Mouse (Mus musculus) limb, embryonic 13.5 days (tissue): Measurements from ENCODE around the gene Serhl. TPM values are rescaled to one million over a fixed set of nuclear protein-coding genes. Genes with fewer than 3 reads are reported as not detected.
A peak's percentile ranks its signal among the peaks of the same experiment; 100 is the strongest.

Source experiments
- ATAC-seq: fragments of 200-750 bp; cut with Nextera tagmentation; 2 replicates; pipeline ENCODE4 v1.8.0; 2017; ENCODE audit warnings: low read depth, moderate number of reproducible peaks, moderate TSS enrichment; ENCODE audit not compliant: low FRiP score
- H3K27ac ChIP-seq: fragments of 300-500 bp; sonication (generic); 2 replicates; pipeline ENCODE4 v1.5.1; 2015; ENCODE audit warnings: inconsistent platforms, mild to moderate bottlenecking, moderate library complexity
- H3K27me3 ChIP-seq: fragments of 300-500 bp; sonication (generic); 2 replicates; pipeline ENCODE4 v1.6.1; 2015; ENCODE audit warnings: mild to moderate bottlenecking, inconsistent platforms
- H3K36me3 ChIP-seq: fragments of 300-500 bp; sonication (generic); 2 replicates; pipeline ENCODE4 v1.6.1; 2015; ENCODE audit warnings: inconsistent platforms, mild to moderate bottlenecking, moderate library complexity
- H3K4me1 ChIP-seq: fragments of 300-500 bp; sonication (generic); 2 replicates; pipeline ENCODE4 v1.6.1; 2015; ENCODE audit warnings: inconsistent platforms
- H3K4me2 ChIP-seq: fragments of 300-500 bp; sonication (generic); replicated peaks from 2 replicates; pipeline ENCODE4 v1.6.1; 2015; ENCODE audit warnings: inconsistent platforms, mild to moderate bottlenecking, moderate library complexity
- H3K4me3 ChIP-seq: fragments of 300-500 bp; sonication (generic); 2 replicates; pipeline ENCODE4 v1.5.1; 2015; ENCODE audit warnings: moderate library complexity, mild to moderate bottlenecking, inconsistent platforms
- H3K9ac ChIP-seq: fragments of 300-500 bp; sonication (generic); 2 replicates; pipeline ENCODE4 v1.6.1; 2015; ENCODE audit warnings: mild to moderate bottlenecking, inconsistent platforms
- H3K9me3 ChIP-seq: fragments of 300-500 bp; sonication (generic); 2 replicates; pipeline ENCODE4 v1.6.1; 2016; ENCODE audit warnings: inconsistent platforms
- WGBS: fragments of 180-500 bp; shearing (Covaris S2); methylation state at CpG from one replicate; pipeline ENCODE4 v1.1.7; 2015; 5-methylcytosine and 5-hydroxymethylcytosine counted together
- polyA plus RNA-seq: library from polyadenylated mRNA; unstranded; fragments of >200 nt; fragmentation: Nextera tagmentation; extraction: Ambion mirVana; gene quantifications from 2 replicates; pipeline ENCODE4 v1.2.1, GENCODE M21; 2015

The Serhl gene
- polyA plus RNA-seq, 1 experiment from 2014 or later: 58.9 TPM

DNA sequence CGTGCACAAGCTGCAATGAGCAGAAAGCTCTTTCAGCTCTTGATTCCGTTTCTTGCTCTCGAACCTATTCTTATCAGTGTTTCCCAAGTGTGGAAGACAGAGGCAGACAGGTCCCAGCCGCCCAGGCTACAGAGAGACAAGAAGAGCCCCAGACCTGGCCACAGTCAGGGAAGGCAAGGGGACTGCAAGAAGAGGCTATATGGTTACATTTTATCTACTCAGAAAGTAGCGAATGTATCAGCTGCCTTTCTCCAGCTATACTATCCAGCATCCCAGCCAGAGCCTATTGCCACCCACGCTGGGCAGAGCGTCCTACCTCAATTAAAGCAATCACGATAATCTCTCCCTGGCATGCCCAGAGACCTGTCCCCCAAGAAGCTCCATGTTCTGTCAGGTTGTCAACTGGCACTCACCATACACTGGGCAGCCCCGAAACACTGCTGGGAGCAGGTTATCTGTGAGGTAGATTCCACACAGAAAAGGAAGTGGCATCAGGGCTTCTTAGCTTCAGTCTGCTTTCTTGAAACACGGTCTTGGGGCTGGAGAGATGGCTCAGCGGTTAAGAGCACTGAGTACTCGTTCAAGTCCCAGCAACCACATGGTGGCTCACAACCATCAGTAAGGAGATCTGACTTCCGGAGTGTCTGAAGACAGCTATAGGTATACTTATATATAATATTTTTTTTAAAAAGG, 2.5 kb upstream of the Serhl start:
- H3K4me2 ChIP-seq: no peak overlapping the region
- peaks cover 26% of the 10 kb centered on the region for H3K27me3 ChIP-seq
- no peak overlapping the region for H3K4me3 ChIP-seq
- H3K36me3 ChIP-seq: no peaks in the 10 kb centered on the region
- no peak overlapping the region for H3K9ac ChIP-seq
- H3K4me1 ChIP-seq: peaks cover 30% of the 10 kb centered on the region
- WGBS: 86% methylated on average over 13 of the region's 13 CpGs
- no peak for ATAC-seq
- H3K27ac ChIP-seq: no peak overlapping the region
- H3K9me3 ChIP-seq: no peaks in the 10 kb centered on the region

DNA sequence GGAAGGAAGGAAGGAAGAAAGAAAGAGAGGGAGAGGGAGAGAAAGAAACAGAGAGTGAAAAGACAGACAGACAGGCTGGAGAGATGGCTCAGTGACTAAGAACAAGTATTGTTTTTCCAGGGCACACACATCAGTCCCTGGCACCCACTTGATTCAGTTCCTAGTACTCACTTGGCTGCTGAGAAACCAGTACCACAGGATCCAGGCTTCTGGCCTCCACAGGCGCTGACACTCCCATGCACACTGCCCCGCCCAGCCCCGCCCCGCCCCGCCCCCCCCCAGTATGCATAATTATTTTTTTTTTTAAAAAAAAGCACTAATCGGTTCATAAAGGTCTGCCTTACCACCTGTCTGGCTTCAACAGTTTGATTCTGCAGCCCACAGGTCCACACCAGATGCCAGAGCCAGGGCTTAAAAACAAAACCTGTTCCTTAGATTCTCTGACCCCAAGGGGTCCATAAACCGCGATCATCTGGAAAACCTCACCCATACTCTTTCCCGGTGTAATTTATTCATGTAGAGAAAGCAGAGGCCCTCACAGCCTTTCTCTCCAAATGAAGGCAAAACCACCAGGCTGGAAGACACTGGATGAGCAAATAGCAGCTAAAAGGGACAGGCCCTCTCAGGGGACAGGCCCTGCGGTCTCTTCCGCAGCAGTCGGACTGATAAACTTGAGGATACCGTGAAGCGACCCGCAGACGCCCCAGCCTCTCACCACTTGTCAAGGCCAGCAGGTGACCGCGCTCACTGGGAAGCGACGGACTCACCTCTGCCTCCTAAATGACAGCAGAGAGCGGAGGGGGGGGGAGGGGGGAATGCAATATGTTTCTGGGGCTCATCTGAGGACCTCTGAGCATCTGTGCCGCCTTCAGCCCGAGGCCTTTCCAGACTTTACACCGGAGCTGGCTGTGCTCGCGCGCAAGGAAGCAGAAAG, 544 bp upstream of the Serhl start:
- Histone ChIP-seq H3K4me1 (peaks cover 30% of the 10 kb centered on the region), H3K27ac (peak overlapping the region; percentile 10; the same call in 1 of the 2 replicates), H3K4me2 (peak overlapping the region; percentile 43), H3K9ac (no peak overlapping the region), H3K9me3 (no peaks in the 10 kb centered on the region), H3K36me3 (no peaks in the 10 kb centered on the region), H3K27me3 (peaks cover 26% of the 10 kb centered on the region), H3K4me3 (peak overlapping the region; percentile 9; the same call in 1 of the 2 replicates)
- 3% methylated on average over 27 of the region's 27 CpGs for WGBS
- no peak for ATAC-seq

DNA sequence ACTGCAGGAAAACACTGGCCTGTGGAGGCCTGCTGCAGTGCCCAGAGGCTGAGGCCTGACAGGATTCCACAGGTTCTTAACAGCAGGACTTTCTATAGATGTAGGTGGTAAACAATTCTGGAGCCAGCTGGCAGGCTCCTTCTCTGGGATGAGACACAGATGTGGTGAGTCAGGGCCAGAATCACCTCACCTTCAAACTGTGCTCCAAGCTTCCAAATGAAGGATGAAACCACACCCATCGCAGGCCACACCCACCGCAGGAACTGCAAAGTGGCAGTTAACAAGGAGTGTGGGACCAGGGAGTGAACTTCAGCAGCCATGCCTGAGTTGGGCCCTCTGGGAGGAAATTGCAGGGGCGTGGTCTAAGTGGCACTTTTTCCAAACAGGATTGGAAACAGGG, 1.6 kb downstream of the Serhl start:
- H3K4me3 ChIP-seq: no peak overlapping the region
- peaks cover 30% of the 10 kb centered on the region for H3K4me1 ChIP-seq
- H3K9me3 ChIP-seq: no peaks in the 10 kb centered on the region
- ATAC-seq: peak; percentile 51; the same call in 1 of the 2 replicates
- no peak overlapping the region for H3K9ac ChIP-seq
- H3K4me2 ChIP-seq: no peak overlapping the region
- 34% methylated on average over 3 of the region's 3 CpGs for WGBS
- H3K27ac ChIP-seq: no peak overlapping the region
- H3K36me3 ChIP-seq: no peaks in the 10 kb centered on the region
- peaks cover 26% of the 10 kb centered on the region for H3K27me3 ChIP-seq

DNA sequence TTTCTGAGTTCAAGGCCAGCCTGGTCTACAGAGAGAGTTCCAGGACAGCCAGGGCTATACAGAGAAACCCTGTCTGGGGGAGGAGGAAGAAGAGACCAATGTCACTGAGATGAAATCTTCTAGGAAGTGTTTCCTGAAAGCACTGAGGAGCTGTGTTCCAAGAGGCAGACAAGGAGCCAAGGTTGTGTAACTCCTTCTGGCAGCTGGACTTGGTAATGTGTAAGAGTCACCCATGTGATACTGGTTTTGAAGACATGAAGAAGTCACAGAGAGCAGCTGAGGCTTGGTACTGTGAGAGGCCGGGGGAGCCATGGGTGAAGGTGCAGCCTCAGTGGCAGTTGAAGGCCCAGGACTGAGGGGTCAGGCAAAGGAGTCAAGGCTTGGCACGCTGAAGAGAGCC, 4.4 kb downstream of the Serhl start:
- no peak overlapping the region for H3K4me3 ChIP-seq
- H3K27me3 ChIP-seq: peaks cover 18% of the 10 kb centered on the region
- H3K4me1 ChIP-seq: peaks cover 20% of the 10 kb centered on the region
- H3K9ac ChIP-seq: no peak overlapping the region
- ATAC-seq: no peak
- no peak overlapping the region for H3K27ac ChIP-seq
- no peak overlapping the region for H3K4me2 ChIP-seq
- H3K9me3 ChIP-seq: no peaks in the 10 kb centered on the region
- 72% methylated on average over 2 of the region's 2 CpGs for WGBS
- H3K36me3 ChIP-seq: no peaks in the 10 kb centered on the region

DNA sequence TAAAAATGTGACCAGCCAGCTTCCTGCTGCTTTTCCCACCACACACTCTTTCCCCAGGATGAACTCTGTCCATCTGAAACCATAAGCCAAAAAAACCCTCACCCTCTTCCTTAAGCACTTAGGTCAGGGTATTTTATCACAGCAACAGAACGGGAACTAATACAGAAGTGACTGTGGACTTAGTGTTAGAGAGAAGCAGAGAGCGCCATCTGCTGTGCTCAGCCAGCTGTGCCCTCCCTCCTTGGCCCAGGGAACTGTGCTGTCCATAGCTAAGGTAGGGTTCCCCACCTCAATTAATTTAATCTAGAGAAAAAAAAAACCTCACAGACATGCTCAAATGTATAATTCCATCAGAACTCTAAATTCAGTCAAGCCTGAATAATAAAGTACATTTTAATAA, 6.6 kb downstream of the Serhl start:
- Histone ChIP-seq H3K9me3 (no peaks in the 10 kb centered on the region), H3K9ac (no peak overlapping the region), H3K4me1 (peaks cover 20% of the 10 kb centered on the region), H3K27me3 (peaks cover 11% of the 10 kb centered on the region; the same call in 1 of the 2 replicates), H3K27ac (no peak overlapping the region), H3K4me3 (no peak overlapping the region), H3K36me3 (no peaks in the 10 kb centered on the region), H3K4me2 (no peak overlapping the region)
- no peak for ATAC-seq
- WGBS: 40% methylated on average over 2 of the region's 2 CpGs

DNA sequence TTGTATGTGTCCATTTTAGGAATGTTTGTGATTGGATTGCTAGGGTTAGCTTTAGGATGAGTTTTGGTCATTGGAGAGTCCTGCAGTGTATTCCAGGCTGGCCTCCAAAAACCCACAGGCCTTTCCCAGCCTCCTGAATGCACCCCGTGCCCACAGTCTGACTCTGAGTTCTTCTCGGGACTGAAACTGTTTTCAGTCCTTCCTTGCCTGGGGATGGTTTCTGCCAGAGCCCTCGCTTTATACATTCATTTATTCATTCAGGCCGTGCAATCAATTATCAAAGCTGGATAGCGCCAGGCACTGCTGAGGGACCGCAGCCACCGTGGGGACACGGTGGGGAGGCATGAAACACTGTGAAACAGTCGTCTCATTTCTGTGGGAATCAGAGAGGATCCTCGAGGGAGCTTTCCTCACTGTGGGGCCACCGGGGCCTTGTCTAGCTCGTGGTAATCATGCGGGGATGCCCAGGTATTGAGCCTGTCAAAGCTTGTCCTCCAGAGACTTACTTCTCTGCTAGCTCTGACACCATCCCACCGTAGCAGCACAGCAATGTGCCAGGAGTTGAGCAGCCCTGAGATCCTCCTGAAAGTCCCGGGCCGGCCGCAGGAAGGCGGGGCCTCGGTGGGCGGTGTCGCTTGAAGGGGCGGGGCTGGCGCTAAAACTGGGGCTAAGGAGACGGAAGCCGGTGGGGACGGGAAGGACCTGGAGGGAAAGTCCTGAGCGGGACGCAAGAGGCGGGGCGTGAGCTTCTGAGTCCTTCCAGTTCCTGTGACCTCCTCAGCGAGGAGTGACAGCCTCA, 10.4 kb downstream of the Serhl start:
- Histone ChIP-seq H3K36me3 (no peaks in the 10 kb centered on the region), H3K9me3 (no peaks in the 10 kb centered on the region), H3K9ac (peak overlapping the region; percentile 80), H3K4me1 (peaks cover 18% of the 10 kb centered on the region), H3K27me3 (peaks cover 11% of the 10 kb centered on the region; the same call in 1 of the 2 replicates), H3K4me2 (peak overlapping the region; percentile 90), H3K4me3 (peak overlapping the region; percentile 61), H3K27ac (peak overlapping the region; percentile 55; the same call in 1 of the 2 replicates)
- ATAC-seq: peak; percentile 94
- WGBS: 3% methylated on average over 31 of the region's 31 CpGs

DNA sequence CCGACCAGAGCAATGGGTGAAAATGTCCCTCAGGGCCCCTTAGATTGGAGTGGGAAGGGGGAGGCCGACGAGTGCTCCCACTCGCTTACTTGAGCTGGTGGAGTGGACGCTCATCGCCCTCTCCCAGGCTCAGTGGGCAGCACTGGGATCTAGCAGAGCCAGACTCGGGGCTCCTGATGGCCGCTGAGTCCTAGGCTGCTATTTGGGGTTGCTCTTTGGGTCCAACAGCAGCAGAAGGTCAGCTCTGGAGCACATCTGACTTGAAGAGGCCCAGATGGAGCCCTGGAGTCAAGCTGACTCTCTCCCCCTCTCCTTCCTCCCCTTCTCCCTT, 11.0 kb downstream of the Serhl start:
- Histone ChIP-seq H3K36me3 (peaks cover 1% of the 10 kb centered on the region), H3K27ac (peak overlapping the region; percentile 55; the same call in 1 of the 2 replicates), H3K9me3 (no peaks in the 10 kb centered on the region), H3K9ac (peak overlapping the region; percentile 80), H3K4me1 (peaks cover 18% of the 10 kb centered on the region), H3K4me2 (peak overlapping the region; percentile 90), H3K4me3 (peak overlapping the region; percentile 61), H3K27me3 (peaks cover 11% of the 10 kb centered on the region; the same call in 1 of the 2 replicates)
- WGBS: 5% methylated on average over 8 of the region's 8 CpGs
- ATAC-seq: no peak; the same call in 1 of the 2 replicates

DNA sequence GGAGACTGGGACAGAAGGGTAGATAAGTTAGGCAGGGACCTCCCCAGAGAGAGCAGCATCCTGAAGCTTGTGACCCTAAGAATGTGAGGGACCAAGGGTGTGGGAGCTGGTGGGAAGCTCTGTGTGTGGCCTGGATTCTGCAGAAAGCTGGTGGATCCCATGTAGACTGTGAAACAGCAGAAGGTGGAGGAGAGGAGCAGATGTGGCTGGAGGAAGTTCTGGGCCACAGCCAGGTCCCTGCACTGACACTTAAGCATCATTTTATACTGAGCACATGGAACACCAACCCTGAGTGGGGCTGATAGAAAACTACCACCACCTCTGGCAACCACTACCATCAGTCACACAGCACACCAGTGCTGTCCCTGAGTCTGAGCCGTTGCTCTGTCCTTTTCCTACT, 13.8 kb downstream of the Serhl start:
- 43% methylated on average over 1 of the region's 1 CpGs for WGBS
- no peak for ATAC-seq

DNA sequence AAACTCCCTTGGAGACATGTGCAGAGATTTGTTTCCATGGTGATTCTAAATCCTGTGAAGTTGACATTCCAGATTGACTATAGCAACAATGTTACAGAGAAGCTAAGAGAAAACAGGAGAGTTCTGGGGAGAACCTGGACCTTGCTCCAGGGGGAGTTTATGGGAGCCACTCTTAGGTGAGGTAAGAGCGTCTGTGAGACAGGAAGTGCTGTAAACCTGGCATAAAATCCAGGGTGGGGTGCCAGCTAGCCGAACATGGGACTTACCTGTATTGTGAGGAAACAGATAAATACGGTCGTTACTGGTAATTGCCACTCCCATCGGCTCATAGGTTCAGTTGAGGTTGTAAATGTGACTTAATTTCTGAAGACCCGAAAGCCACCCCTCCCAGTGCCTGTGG, 17.1 kb downstream of the Serhl start:
- Histone ChIP-seq H3K4me1 (no peaks in the 10 kb centered on the region), H3K9ac (no peak overlapping the region), H3K9me3 (no peaks in the 10 kb centered on the region), H3K36me3 (peaks cover 14% of the 10 kb centered on the region), H3K27me3 (no peaks in the 10 kb centered on the region), H3K27ac (no peak overlapping the region), H3K4me3 (no peak overlapping the region), H3K4me2 (no peak overlapping the region)
- 49% methylated on average over 6 of the region's 6 CpGs for WGBS
- no peak for ATAC-seq

More for the DNA sequence above, 13.8 kb downstream of the Serhl start:
- H3K9me3 ChIP-seq: no peaks in the 10 kb centered on the region
- H3K4me1 ChIP-seq: peaks cover 18% of the 10 kb centered on the region
- no peak overlapping the region for H3K4me3 ChIP-seq
- H3K27me3 ChIP-seq: peaks cover 10% of the 10 kb centered on the region; the same call in 1 of the 2 replicates
- H3K27ac ChIP-seq: no peak overlapping the region
- peaks cover 8% of the 10 kb centered on the region for H3K36me3 ChIP-seq
- H3K9ac ChIP-seq: no peak overlapping the region
- no peak overlapping the region for H3K4me2 ChIP-seq

DNA sequence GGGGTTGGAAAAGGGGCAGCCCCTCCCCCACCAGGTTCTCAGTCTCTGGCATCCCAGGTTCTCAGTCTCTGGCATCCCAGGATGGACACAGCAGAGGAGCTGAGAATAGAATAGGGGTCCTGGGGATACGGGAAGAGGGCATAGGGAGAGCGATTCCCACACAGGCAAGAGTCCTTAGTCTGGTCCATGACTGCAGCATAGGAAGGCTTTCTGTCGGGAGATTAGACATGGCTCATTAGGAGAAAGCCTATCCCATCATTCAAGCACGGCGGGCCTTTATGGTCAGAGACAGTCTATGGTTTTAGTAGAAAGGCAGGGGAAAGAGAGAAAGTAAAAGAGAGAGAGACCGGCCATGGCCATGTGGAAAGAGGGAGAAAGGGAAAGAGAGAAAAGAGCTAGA, 18.5 kb downstream of the Serhl start:
- Histone ChIP-seq H3K4me2 (no peak overlapping the region), H3K4me1 (peaks cover 5% of the 10 kb centered on the region), H3K9ac (no peak overlapping the region), H3K27ac (no peak overlapping the region), H3K27me3 (no peaks in the 10 kb centered on the region), H3K9me3 (no peaks in the 10 kb centered on the region), H3K4me3 (no peak overlapping the region), H3K36me3 (peaks cover 14% of the 10 kb centered on the region)
- ATAC-seq: no peak
- WGBS: 68% methylated on average over 6 of the region's 6 CpGs

DNA sequence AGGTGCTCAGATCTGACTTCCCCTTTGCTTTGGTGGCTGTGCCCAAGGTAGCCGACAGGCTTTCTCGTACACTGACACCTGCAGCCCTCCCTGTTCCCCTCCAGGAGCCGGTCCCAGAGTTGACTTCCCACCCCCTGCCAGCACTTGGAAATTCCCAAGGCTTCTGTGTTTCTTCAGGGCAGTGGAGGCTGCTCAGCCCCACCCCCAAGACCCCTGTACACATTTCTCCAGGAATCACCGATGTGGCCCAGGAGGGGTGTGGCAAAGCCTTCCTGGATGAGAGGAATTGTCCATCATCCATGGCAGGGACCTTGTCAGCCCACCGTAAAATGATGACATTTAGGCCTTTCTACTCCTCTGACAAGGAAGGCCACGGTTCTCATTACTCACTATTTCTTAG, 22.0 kb downstream of the Serhl start:
- H3K9ac ChIP-seq: no peak overlapping the region
- WGBS: 60% methylated on average over 6 of the region's 6 CpGs
- ATAC-seq: no peak
- no peaks in the 10 kb centered on the region for H3K9me3 ChIP-seq
- no peaks in the 10 kb centered on the region for H3K27me3 ChIP-seq
- H3K4me2 ChIP-seq: no peak overlapping the region
- H3K36me3 ChIP-seq: peaks cover 27% of the 10 kb centered on the region
- no peak overlapping the region for H3K27ac ChIP-seq
- H3K4me1 ChIP-seq: peaks cover 12% of the 10 kb centered on the region
- no peak overlapping the region for H3K4me3 ChIP-seq

DNA sequence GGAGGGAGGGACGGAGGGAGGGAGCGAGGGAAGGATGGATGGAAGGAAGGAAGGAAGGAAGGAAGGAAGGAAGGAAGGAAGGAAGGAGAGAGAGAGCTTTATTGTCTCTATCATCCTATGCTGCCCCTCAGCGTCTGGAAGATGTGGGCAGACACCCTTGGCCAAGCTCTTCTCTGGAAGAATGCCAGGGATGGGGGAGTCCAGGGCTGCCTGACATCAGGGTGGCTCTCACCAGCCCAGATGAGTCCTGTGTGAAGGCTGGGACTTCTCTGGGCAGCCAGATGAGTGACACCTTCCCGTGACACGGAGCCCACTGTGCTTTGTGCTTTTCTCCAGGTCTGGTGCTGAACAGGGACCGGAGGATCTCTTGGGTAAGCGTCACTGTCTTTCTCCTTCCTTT, 22.6 kb downstream of the Serhl start:
- no peak overlapping the region for H3K4me2 ChIP-seq
- ATAC-seq: no peak
- WGBS: 84% methylated on average over 7 of the region's 7 CpGs
- H3K9ac ChIP-seq: no peak overlapping the region
- H3K4me1 ChIP-seq: peaks cover 12% of the 10 kb centered on the region
- no peaks in the 10 kb centered on the region for H3K9me3 ChIP-seq
- H3K36me3 ChIP-seq: peaks cover 33% of the 10 kb centered on the region
- no peak overlapping the region for H3K27ac ChIP-seq
- no peaks in the 10 kb centered on the region for H3K27me3 ChIP-seq
- H3K4me3 ChIP-seq: no peak overlapping the region
